Mouse (Mus musculus) megakaryocyte, embryonic 14.5 days (primary cell): ENCODE data around the gene Tmem50b. TPM values are rescaled to one million over a fixed set of nuclear protein-coding genes. Genes with fewer than 3 reads are reported as not detected.

Experiments
- H3K27me3 ChIP-seq: replicated peaks from 2 replicates; pipeline ENCODE3; 2012; ENCODE audit warnings: inconsistent platforms
- H3K36me3 ChIP-seq: replicated peaks from 2 replicates; pipeline ENCODE3; 2012; ENCODE audit warnings: low read length, inconsistent platforms, mixed read lengths
- H3K4me1 ChIP-seq: 2 replicates; pipeline ENCODE4 v1.6.1; 2012; ENCODE audit warnings: inconsistent platforms
- H3K4me3 ChIP-seq: replicated peaks from 2 replicates; pipeline ENCODE3; 2012; ENCODE audit warnings: moderate library complexity, mild to moderate bottlenecking, inconsistent platforms
- H3K9me3 ChIP-seq: 2 replicates; pipeline ENCODE4 v1.6.1; 2012; ENCODE audit warnings: inconsistent platforms
- FLI1 ChIP-seq: IDR thresholded peaks from 2 replicates; pipeline ENCODE4 v1.6.1; 2012; ENCODE audit warnings: low read length, inconsistent platforms, mixed read lengths
- GATA1 ChIP-seq: IDR thresholded peaks from 3 replicates; pipeline ENCODE4 v1.6.1; 2012; ENCODE audit warnings: mixed read lengths, low read length, inconsistent platforms, borderline replicate concordance
- polyA plus RNA-seq: library from polyadenylated mRNA; stranded (reverse); fragments of >175 nt; gene quantifications from 2 replicates; pipeline ENCODE4 v1.2.3, GENCODE M21; 2012; ENCODE audit warnings: low replicate concordance; ENCODE audit not compliant: insufficient read depth

Gene Tmem50b
- polyA plus RNA-seq, 1 experiment, result 2.6 TPM

DNA sequence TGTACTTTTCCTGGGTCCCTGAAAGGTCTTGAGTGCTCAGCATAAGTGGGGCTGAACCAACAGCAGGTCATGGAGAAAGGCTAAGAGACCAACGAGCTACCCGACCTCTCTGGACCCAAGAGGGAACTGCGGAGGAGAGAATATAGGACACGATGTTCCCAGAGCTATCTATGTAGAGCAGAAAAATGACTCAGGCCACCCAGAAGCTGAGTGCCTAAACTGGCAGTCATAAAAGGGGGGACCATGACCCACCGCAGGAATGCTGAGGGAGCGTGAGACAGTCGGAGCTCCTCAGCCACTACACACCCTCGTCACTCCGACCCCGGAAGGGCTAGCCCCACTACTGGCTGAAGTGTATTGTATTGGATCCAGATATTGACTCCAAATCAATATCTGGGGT is 28.6 kb downstream of the Tmem50b start:
- peaks cover 13% of the 10 kb centered on the region for H3K36me3 ChIP-seq
- H3K27me3 ChIP-seq, result peaks cover 43% of the 10 kb centered on the region
- no peaks in the 10 kb centered on the region for H3K9me3 ChIP-seq
- no peak for TF ChIP-seq GATA1
- no peak for TF ChIP-seq FLI1
- no peak overlapping the region for H3K4me3 ChIP-seq
- peaks cover 15% of the 10 kb centered on the region for H3K4me1 ChIP-seq

DNA sequence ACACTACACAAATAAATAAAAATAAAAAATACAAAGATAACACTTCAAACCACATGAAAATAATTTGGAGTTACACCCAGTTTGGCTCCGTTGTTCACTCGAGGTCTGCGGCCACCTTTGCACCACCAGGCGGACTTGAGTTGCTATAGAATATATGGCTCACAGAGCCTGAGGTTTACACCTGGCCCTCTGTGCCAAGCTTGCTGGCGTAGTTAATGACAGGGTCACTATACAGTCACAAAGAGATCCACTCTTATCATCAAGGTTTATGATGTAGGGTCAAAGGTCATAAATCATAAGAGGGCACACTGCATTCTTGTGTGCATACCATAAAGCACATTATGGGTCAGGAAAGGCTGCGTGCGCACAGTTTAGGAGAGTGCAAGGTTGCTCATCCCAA is 31.6 kb downstream of the Tmem50b start:
- Histone ChIP-seq H3K27me3 (peaks cover 26% of the 10 kb centered on the region), H3K36me3 (peaks cover 40% of the 10 kb centered on the region), H3K4me1 (peaks cover 15% of the 10 kb centered on the region), H3K9me3 (no peaks in the 10 kb centered on the region), H3K4me3 (no peak overlapping the region)
- TF ChIP-seq GATA1 (no peak), FLI1 (no peak)

DNA sequence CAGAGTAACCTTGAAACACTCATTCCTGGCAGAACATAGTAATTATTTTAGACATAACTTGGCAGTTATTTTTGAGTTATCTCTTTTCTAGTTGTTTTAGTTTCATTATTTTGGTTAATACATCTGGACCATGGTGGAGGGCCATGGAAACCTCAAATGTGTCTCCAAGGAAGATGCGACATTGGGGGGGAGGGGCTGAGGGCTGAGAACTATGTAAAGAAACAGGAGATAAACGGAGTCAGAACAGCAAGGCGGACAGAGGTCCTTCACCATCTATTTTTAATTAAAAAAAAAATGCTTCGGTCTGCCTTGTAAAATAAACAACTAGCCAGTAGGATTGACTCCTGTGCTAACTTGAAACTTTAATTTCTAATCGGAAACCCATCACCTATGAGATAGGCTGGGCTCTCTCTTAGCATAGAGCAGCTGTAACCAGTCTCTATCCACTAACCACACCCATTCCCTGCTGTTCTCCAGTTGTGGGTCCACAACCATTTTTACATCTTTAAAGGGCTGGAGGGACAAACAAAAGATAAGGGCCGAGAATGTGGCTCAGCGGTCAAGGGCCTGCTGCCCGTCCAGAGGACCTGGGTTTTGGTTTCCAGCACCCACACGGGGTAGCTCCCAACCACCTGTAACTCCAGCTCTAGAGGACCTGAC is 32.2 kb downstream of the Tmem50b start:
- peaks cover 45% of the 10 kb centered on the region for H3K36me3 ChIP-seq
- peaks cover 11% of the 10 kb centered on the region for H3K4me1 ChIP-seq
- TF ChIP-seq FLI1, result no peak
- H3K27me3 ChIP-seq, result peaks cover 23% of the 10 kb centered on the region
- no peaks in the 10 kb centered on the region for H3K9me3 ChIP-seq
- no peak overlapping the region for H3K4me3 ChIP-seq

DNA sequence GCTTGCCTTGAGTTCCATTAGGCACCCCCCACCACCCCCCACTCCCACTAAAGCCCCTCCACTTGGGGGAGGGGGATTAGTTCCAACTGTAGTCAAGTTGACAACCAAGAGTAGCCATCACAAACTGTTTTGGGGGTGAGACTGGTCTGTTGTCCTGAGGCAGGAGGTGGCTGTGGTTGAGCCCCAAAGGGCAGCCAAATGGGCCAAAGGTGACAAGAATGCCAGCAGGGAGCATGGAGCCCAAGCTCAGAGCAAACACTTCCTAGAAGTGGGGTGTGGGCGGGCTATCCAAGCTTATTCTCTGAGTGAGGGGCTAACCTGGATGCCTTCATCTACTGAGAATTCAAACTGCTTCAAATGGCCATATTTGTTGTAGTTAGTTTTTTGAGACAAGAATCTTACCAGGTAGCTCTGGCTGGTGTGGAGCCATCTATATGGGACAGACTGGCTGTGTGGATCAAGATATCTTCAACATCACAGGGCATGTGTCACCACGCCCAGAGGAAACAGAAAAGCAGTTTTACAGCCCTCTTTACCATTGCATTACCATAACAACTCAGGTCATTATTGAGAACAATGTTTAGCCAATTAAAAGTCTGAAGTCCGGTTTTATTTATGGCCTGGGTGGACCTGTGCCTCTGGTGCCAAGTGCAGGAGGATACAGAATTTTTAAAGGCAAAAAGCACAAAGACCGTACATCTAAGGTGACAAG is 32.9 kb downstream of the Tmem50b start:
- no peak for TF ChIP-seq GATA1
- no peak for TF ChIP-seq FLI1
- Histone ChIP-seq H3K4me1 (peaks cover 9% of the 10 kb centered on the region), H3K9me3 (no peaks in the 10 kb centered on the region)

DNA sequence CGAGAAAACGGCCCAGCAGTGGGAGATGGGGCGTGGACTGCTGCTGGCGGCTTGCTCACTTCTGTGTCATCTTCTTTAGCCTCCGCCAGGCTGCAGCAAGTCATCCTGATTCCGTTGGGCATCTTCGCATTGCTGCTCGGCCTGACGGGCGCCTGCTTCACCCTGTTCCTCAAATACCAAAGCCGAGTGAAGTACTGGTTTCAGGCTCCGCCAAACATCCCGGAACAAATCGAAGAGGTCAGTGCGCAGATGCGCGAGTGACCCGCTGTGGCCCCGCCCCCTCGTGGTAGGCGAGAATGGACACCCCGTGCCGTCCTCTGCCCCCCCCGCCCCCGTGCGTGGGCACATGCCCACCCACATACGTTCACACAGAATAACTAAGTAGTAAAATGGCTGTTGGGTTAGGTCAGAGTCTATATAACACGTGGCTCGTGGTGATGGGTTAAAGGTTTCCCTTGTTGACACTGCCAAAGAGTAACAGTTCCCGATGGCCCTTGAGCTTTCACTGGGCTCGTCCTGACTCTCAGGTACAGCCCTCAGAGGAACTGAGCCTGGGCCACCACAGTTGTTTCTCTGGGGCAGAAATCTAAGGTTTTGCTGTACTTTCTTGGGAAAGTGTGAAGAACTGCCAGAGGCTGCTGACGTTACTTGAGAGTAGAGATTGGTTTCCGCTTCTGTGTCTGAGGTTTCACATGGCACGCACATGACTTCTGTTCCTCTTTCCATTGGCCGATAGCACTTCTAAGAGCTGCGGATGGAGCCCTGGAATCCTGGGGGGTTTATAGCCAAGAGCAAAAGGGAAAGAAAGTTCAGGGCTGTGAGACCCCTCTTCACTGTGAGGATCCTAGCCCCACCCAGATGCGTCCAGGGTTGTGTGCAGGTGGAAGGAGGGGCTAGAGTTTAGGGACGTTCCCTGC is 35.8 kb downstream of the Tmem50b start:
- no peaks in the 10 kb centered on the region for H3K9me3 ChIP-seq
- peaks cover 9% of the 10 kb centered on the region for H3K4me1 ChIP-seq
- H3K4me3 ChIP-seq, result no peak overlapping the region
- TF ChIP-seq GATA1, result no peak
- no peak for TF ChIP-seq FLI1
- peaks cover 78% of the 10 kb centered on the region for H3K36me3 ChIP-seq
- peaks cover 12% of the 10 kb centered on the region for H3K27me3 ChIP-seq

More for the DNA sequence above, 32.9 kb downstream of the Tmem50b start:
- Histone ChIP-seq H3K36me3 (peaks cover 52% of the 10 kb centered on the region), H3K27me3 (peaks cover 22% of the 10 kb centered on the region), H3K4me3 (no peak overlapping the region)

DNA sequence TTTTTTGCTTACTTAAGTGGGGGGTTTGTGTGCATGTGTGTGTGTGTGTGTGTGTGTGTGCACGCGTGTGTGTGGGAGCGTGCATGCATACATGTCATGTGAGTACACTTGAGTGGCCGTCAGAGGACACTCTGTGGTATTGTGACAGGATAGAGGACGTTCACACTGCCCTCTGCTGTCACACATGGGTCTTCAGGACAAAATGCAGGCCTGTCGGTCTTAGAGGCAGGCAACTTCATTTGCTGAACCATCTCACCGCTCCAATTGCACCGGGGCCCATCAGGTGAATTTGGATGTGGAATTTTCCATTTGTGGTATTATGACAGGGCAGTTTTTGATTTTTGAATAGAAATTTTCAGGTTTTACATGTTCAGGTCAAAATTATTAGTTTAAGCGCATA is 36.5 kb downstream of the Tmem50b start:
- peaks cover 85% of the 10 kb centered on the region for H3K36me3 ChIP-seq

DNA sequence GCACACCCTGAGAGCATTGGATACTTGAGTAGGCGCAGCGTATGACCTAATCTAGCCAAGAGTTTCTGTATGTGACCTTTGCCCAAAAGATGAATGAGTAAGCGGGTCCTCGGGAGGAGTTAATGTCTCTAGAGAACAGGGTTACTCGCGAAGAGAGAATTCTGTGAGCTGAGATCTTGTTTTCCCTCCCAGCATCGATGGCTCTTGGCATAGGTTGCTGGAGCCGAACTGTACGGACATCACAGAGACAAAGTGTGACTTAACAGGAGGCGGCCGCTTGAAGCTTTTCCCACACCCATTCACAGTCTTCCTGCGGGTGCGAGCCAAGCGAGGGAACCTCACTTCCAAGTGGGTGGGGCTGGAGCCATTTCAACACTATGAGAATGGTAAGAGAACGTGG is 39.9 kb downstream of the Tmem50b start:
- H3K4me3 ChIP-seq, result no peak overlapping the region
- H3K4me1 ChIP-seq, result peaks cover 17% of the 10 kb centered on the region
- no peak for TF ChIP-seq GATA1
- TF ChIP-seq FLI1, result no peak
- peaks cover 93% of the 10 kb centered on the region for H3K36me3 ChIP-seq
- peaks cover 30% of the 10 kb centered on the region for H3K27me3 ChIP-seq
- H3K9me3 ChIP-seq, result no peaks in the 10 kb centered on the region

More for the DNA sequence above, 36.5 kb downstream of the Tmem50b start:
- Histone ChIP-seq H3K27me3 (peaks cover 8% of the 10 kb centered on the region), H3K4me3 (no peak overlapping the region), H3K9me3 (no peaks in the 10 kb centered on the region), H3K4me1 (peaks cover 9% of the 10 kb centered on the region)
- no peak for TF ChIP-seq FLI1
- TF ChIP-seq GATA1, result no peak

DNA sequence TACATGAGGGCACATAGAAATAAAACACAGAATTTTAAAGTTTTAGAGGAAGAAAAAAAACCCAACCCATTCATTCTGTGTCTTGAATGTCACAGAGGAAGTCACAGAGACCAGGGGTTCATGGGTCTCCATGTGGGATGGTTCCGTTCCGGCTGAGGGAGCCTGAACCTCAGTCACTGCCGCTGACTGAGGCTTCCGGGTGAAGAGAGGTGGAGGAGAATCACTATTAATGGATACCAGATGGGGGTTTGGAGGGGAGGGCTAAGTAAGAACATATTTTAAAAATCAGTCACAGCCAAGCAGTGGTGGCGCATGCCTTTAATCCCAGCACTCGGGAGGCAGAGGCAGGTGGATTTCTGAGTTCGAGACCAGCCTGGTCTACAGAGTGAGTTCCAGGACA is 40.4 kb downstream of the Tmem50b start:
- Histone ChIP-seq H3K9me3 (no peaks in the 10 kb centered on the region), H3K4me1 (peaks cover 19% of the 10 kb centered on the region), H3K36me3 (peaks cover 90% of the 10 kb centered on the region), H3K4me3 (no peak overlapping the region), H3K27me3 (peaks cover 32% of the 10 kb centered on the region)
- TF ChIP-seq FLI1 (no peak), GATA1 (no peak)

DNA sequence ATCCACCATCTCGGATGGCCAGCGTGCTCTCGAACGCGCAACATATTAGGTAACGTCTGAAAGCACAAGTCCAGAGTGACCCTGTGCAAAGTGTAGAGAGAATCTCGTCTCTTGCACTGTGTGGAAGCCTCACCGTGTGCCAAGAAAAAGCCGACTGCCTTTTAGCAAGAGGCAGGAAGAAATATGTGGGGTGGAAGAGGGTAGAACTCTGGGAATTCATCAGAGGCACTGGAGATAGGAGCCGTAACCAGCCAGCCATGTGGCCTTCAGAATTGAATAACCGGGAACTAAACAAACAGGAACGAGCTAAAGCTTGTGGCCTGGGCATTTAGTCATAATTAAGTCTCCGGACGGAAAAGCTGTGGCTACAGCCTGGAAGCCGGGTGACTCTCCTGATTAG is 40.9 kb downstream of the Tmem50b start:
- no peaks in the 10 kb centered on the region for H3K9me3 ChIP-seq
- peaks cover 90% of the 10 kb centered on the region for H3K36me3 ChIP-seq
- no peak overlapping the region for H3K4me3 ChIP-seq
- TF ChIP-seq FLI1 (no peak), GATA1 (no peak)
- peaks cover 24% of the 10 kb centered on the region for H3K4me1 ChIP-seq
- peaks cover 36% of the 10 kb centered on the region for H3K27me3 ChIP-seq

DNA sequence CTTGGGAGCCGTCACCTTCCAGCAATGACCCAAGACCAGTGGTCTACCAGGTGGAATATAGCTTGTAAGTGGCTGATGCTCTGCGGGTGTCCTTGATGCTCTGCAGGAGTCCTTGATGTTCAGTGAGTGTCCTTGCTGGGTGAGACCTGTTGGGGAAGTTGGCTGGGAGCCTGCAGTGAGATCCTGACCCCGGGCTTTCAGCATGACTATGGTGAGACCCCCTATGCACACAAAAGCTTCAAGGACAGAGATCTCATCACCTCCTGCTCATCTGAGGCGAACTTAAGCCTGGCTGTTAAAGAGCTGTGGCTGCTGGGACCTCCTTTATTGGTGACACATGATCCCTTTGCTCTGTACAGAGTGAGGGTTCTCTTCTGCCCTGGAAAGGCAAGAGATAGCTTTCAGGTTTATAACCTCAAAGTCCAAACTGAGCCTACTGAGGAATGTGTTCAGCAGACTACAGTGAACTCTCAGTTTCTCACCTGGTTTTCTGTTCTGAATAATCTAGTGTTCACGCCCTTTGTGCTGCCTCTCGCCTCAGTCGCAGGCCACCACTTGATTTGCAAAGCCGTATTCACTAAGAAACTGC is 42.5 kb downstream of the Tmem50b start:
- no peak for TF ChIP-seq FLI1
- TF ChIP-seq GATA1, result no peak
- Histone ChIP-seq H3K4me3 (no peak overlapping the region), H3K36me3 (peaks cover 85% of the 10 kb centered on the region), H3K27me3 (peaks cover 44% of the 10 kb centered on the region), H3K9me3 (no peaks in the 10 kb centered on the region), H3K4me1 (peaks cover 35% of the 10 kb centered on the region)
